Mouse (Mus musculus): ENCODE data around the gene Aplp1. TPM values are rescaled to one million over a fixed set of nuclear protein-coding genes. Genes with fewer than 3 reads are reported as not detected.

Gene Aplp1
- total RNA-seq (2014; rRNA removed) (923 and 924 TPM in 2 replicates), polyA plus RNA-seq (2015; fragmentation: Nextera tagmentation; extraction: Ambion mirVana) (811 and 814 TPM in 2 replicates)

GRCm38 (mm10) chr7:30444971-30445751 is at the start of gene Aplp1:
Aplp1 (minus strand) TSS chr7:30445535.
- Histone ChIP-seq H3K4me3 (ENCODE audit: low read depth, low read length) (peak within 1 kb of the TSS; percentile 73), H3K4me1 (ENCODE audit: insufficient read depth, low read length) (peaks cover 3% of the 10 kb centered on the region; the same call in 1 of the 2 replicates), H3K9me3 (ENCODE audit: low read length) (no peaks in the 10 kb centered on the region), H3K9ac (replicated peaks; ENCODE audit: low read length, poor library complexity, severe bottlenecking) (peak within 1 kb of the TSS; percentile 96), H3K4me2 (ENCODE audit: low read depth, low read length, poor library complexity, severe bottlenecking) (peak within 1 kb of the TSS; percentile 78), H3K27ac (ENCODE audit: low read depth, low read length) (peak within 1 kb of the TSS; percentile 96), H3K27me3 (ENCODE audit: insufficient read depth, low read length) (no peaks in the 10 kb centered on the region), H3K36me3 (ENCODE audit: insufficient read depth, low read length) (peaks cover 16% of the 10 kb centered on the region)
- TF ChIP-seq CTCF (IDR thresholded peaks at IDR 0.05), result no peak
- DNase-seq (ENCODE audit: low spot score) (peak; percentile 75), ATAC-seq (ENCODE audit: low FRiP score) (peak; percentile 77)
- WGBS, result under 1% methylated on average over 52 of the region's 72 CpGs

GRCm38 (mm10) chr7:30493401-30493931 is 48.1 kb upstream of the Aplp1 start, which contains the start of gene Prodh2:
Prodh2 (plus strand) TSS chr7:30493622.
- Histone ChIP-seq H3K4me1 (ENCODE audit: insufficient read depth, low read length) (no peaks in the 10 kb centered on the region), H3K27me3 (ENCODE audit: insufficient read depth, low read length) (no peaks in the 10 kb centered on the region), H3K27ac (ENCODE audit: low read depth, low read length) (no peak within 1 kb of the TSS), H3K36me3 (ENCODE audit: insufficient read depth, low read length) (no peaks in the 10 kb centered on the region), H3K4me2 (ENCODE audit: low read depth, low read length, poor library complexity, severe bottlenecking) (no peak within 1 kb of the TSS), H3K4me3 (ENCODE audit: low read depth, low read length) (no peak within 1 kb of the TSS), H3K9me3 (ENCODE audit: low read length) (no peaks in the 10 kb centered on the region), H3K9ac (replicated peaks; ENCODE audit: low read length, poor library complexity, severe bottlenecking) (no peak within 1 kb of the TSS)
- no peak for TF ChIP-seq CTCF (IDR thresholded peaks at IDR 0.05)
- no peak for ATAC-seq (ENCODE audit: low FRiP score)
- 56% methylated on average over 11 of the region's 11 CpGs for WGBS
- no peak for DNase-seq (ENCODE audit: low spot score)

GRCm38 (mm10) chr7:30492765-30493164 is 47.4 kb upstream of the Aplp1 start:
- DNase-seq (ENCODE audit: low spot score), result peak; percentile 75
- H3K36me3 ChIP-seq (ENCODE audit: insufficient read depth, low read length), result no peaks in the 10 kb centered on the region
- H3K4me3 ChIP-seq (ENCODE audit: low read depth, low read length), result no peak overlapping the region
- 14% methylated on average over 4 of the region's 4 CpGs for WGBS
- no peak for ATAC-seq (ENCODE audit: low FRiP score)
- peak; percentile 81 for TF ChIP-seq CTCF (IDR thresholded peaks at IDR 0.05)
- no peaks in the 10 kb centered on the region for H3K4me1 ChIP-seq (ENCODE audit: insufficient read depth, low read length)
- no peak overlapping the region for H3K4me2 ChIP-seq (ENCODE audit: low read depth, low read length, poor library complexity, severe bottlenecking)
- no peak overlapping the region for H3K27ac ChIP-seq (ENCODE audit: low read depth, low read length)
- no peaks in the 10 kb centered on the region for H3K27me3 ChIP-seq (ENCODE audit: insufficient read depth, low read length)
- H3K9ac ChIP-seq (replicated peaks; ENCODE audit: low read length, poor library complexity, severe bottlenecking), result no peak overlapping the region
- H3K9me3 ChIP-seq (ENCODE audit: low read length), result no peaks in the 10 kb centered on the region

DNA sequence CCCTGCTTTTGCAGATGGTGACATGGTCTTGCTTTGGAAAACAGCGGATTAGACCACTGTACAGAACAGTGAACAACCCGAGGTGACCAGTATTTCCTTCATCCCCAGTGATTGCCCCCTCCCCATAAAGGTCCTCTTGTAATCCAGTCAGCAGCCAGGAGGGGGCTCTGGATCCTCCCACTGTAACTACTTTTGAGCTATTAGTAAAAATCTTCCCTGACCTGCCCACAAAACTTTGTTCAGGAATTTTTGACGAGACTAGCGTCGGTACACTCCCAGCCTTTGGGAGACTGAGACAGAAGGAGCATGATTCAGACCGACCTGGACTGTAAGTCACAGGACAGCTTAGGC is 45.6 kb upstream of the Aplp1 start:
- Histone ChIP-seq H3K27me3 (ENCODE audit: insufficient read depth, low read length) (no peaks in the 10 kb centered on the region), H3K9me3 (ENCODE audit: low read length) (no peaks in the 10 kb centered on the region), H3K4me3 (ENCODE audit: low read depth, low read length) (no peak overlapping the region), H3K36me3 (ENCODE audit: insufficient read depth, low read length) (no peaks in the 10 kb centered on the region), H3K9ac (replicated peaks; ENCODE audit: low read length, poor library complexity, severe bottlenecking) (no peak overlapping the region), H3K4me1 (ENCODE audit: insufficient read depth, low read length) (no peaks in the 10 kb centered on the region), H3K27ac (ENCODE audit: low read depth, low read length) (no peak overlapping the region), H3K4me2 (ENCODE audit: low read depth, low read length, poor library complexity, severe bottlenecking) (no peak overlapping the region)
- WGBS, result 19% methylated on average over 6 of the region's 6 CpGs
- ATAC-seq (ENCODE audit: low FRiP score), result no peak
- no peak; the same call in 1 of the 2 replicates for TF ChIP-seq CTCF (IDR thresholded peaks at IDR 0.05)
- DNase-seq (ENCODE audit: low spot score), result no peak

- WGBS, result 33% methylated on average over 16 of the region's 16 CpGs
- H3K27ac ChIP-seq (ENCODE audit: low read depth, low read length), result no peak overlapping the region
- ATAC-seq (ENCODE audit: low FRiP score), result 0 out of 2 replicates have a peak, but pooled peaks have one; percentile 16
- H3K9ac ChIP-seq (replicated peaks; ENCODE audit: low read length, poor library complexity, severe bottlenecking), result no peak overlapping the region
- no peaks in the 10 kb centered on the region for H3K4me1 ChIP-seq (ENCODE audit: insufficient read depth, low read length)
- no peak overlapping the region for H3K4me2 ChIP-seq (ENCODE audit: low read depth, low read length, poor library complexity, severe bottlenecking)
- no peaks in the 10 kb centered on the region for H3K9me3 ChIP-seq (ENCODE audit: low read length)
- H3K36me3 ChIP-seq (ENCODE audit: insufficient read depth, low read length), result no peaks in the 10 kb centered on the region
- H3K4me3 ChIP-seq (ENCODE audit: low read depth, low read length), result no peak overlapping the region
- H3K27me3 ChIP-seq (ENCODE audit: insufficient read depth, low read length), result no peaks in the 10 kb centered on the region
- peak; percentile 74 for DNase-seq (ENCODE audit: low spot score)
- peak; percentile 85 for TF ChIP-seq CTCF (IDR thresholded peaks at IDR 0.05)
These were observed 45.1 kb upstream of the Aplp1 start for GRCm38 (mm10) chr7:30490251-30490956.

All from midbrain, postnatal 0 days (tissue).